Mouse (Mus musculus) kidney, adult 2 months (tissue): Measurements from ENCODE around the gene Mlip. TPM values are rescaled to one million over a fixed set of nuclear protein-coding genes. Genes with fewer than 3 reads are reported as not detected.

Source experiments
- DNase-seq: peaks from one replicate; pipeline ENCODE4 v3.0.0; 2021
- H3K27ac ChIP-seq: fragments of 200-500 bp; 2 replicates; pipeline ENCODE4 v1.5.1; 2012; ENCODE audit warnings: low read depth, low read length, control low read depth, inconsistent platforms; ENCODE audit not compliant: insufficient read depth
- H3K27me3 ChIP-seq: fragments of 200-500 bp; replicated peaks from 2 replicates; pipeline ENCODE4 v1.6.1; 2012; ENCODE audit warnings: mild to moderate bottlenecking, moderate library complexity, low read length, inconsistent platforms; ENCODE audit not compliant: control insufficient read depth, insufficient read depth
- H3K36me3 ChIP-seq: fragments of 200-500 bp; 2 replicates; pipeline ENCODE4 v1.6.1; 2012; ENCODE audit warnings: mild to moderate bottlenecking, moderate library complexity, low read length, inconsistent platforms; ENCODE audit not compliant: control insufficient read depth, insufficient read depth
- H3K4me1 ChIP-seq: fragments of 200-500 bp; 2 replicates; pipeline ENCODE4 v1.6.1; 2011; ENCODE audit warnings: low read length; ENCODE audit not compliant: control insufficient read depth, insufficient read depth
- H3K4me3 ChIP-seq: fragments of 200-500 bp; 2 replicates; pipeline ENCODE4 v1.5.1; 2011; ENCODE audit warnings: mild to moderate bottlenecking, low read depth, low read length, control low read depth; ENCODE audit not compliant: insufficient read depth
- CTCF ChIP-seq: fragments of 200-500 bp; conservative IDR thresholded peaks from 2 replicates; pipeline ENCODE4 v1.5.1; 2011; ENCODE audit warnings: low read depth, mild to moderate bottlenecking, control low read depth, low read length, moderate library complexity, mixed read lengths; ENCODE audit not compliant: insufficient read depth, insufficient read length
- POLR2A ChIP-seq: fragments of 200-500 bp; IDR thresholded peaks from one replicate; pipeline ENCODE4 v1.6.1; 2011; ENCODE audit warnings: low read depth, low read length, control low read depth
- WGBS: fragments of 180-500 bp; shearing (Covaris S2); methylation state at CpG from one replicate; pipeline ENCODE4 v1.1.7; 2018; 5-methylcytosine and 5-hydroxymethylcytosine counted together
- polyA plus RNA-seq: library from polyadenylated mRNA; depleted of rRNA; stranded (reverse); fragments of >200 nt; gene quantifications from 2 replicates; pipeline ENCODE4 v1.2.3, GENCODE M21; 2012; rRNA removed

Mlip gene
- polyA plus RNA-seq = 0.08 and 0.55 TPM in 2 replicates

- Histone ChIP-seq H3K4me3 (no peak within 1 kb of the TSS), H3K27ac (no peak within 1 kb of the TSS), H3K4me1 (no peaks in the 10 kb centered on the region), H3K27me3 (no peaks in the 10 kb centered on the region), H3K36me3 (no peaks in the 10 kb centered on the region)
- no peak for DNase-seq
- TF ChIP-seq CTCF (no peak), POLR2A (no peak)
- 70% methylated on average over 14 of the region's 14 CpGs for WGBS
Observed at GRCm38 (mm10) chr9:77352432-77353175, at the start of gene Mlip. Gene Mlip (minus strand): TSS chr9:77352969.

- no peak for TF ChIP-seq CTCF
- no peak for TF ChIP-seq POLR2A
- H3K36me3 ChIP-seq = no peaks in the 10 kb centered on the region
- DNase-seq = no peak
- no peaks in the 10 kb centered on the region for H3K27me3 ChIP-seq
- H3K4me1 ChIP-seq = peaks cover 3% of the 10 kb centered on the region; the same call in 1 of the 2 replicates
- no peak overlapping the region for H3K27ac ChIP-seq
- 93% methylated on average over 5 of the region's 5 CpGs for WGBS
- H3K4me3 ChIP-seq = no peak overlapping the region
Observed at GRCm38 (mm10) chr9:77399801-77400200, 47.0 kb upstream of the Mlip start.

GRCm38 (mm10) chr9:77398856-77399631 is 46.3 kb upstream of the Mlip start:
- no peaks in the 10 kb centered on the region for H3K36me3 ChIP-seq
- TF ChIP-seq CTCF (no peak), POLR2A (no peak)
- WGBS = 77% methylated on average over 13 of the region's 13 CpGs
- DNase-seq = no peak
- no peak overlapping the region for H3K27ac ChIP-seq
- H3K4me1 ChIP-seq = peaks cover 3% of the 10 kb centered on the region; the same call in 1 of the 2 replicates
- H3K4me3 ChIP-seq = no peak overlapping the region
- no peaks in the 10 kb centered on the region for H3K27me3 ChIP-seq

- no peaks in the 10 kb centered on the region for H3K27me3 ChIP-seq
- WGBS = 51% methylated on average over 4 of the region's 4 CpGs
- H3K4me1 ChIP-seq = no peaks in the 10 kb centered on the region
- H3K27ac ChIP-seq = no peak overlapping the region
- peak; percentile 24 for DNase-seq
- H3K36me3 ChIP-seq = no peaks in the 10 kb centered on the region
- H3K4me3 ChIP-seq = no peak overlapping the region
- TF ChIP-seq CTCF (no peak), POLR2A (no peak)
Observed at GRCm38 (mm10) chr9:77397027-77397426, 44.3 kb upstream of the Mlip start.

- no peaks in the 10 kb centered on the region for H3K4me1 ChIP-seq
- TF ChIP-seq POLR2A = no peak
- TF ChIP-seq CTCF = no peak
- H3K27me3 ChIP-seq = no peaks in the 10 kb centered on the region
- no peaks in the 10 kb centered on the region for H3K36me3 ChIP-seq
- 94% methylated on average over 10 of the region's 10 CpGs for WGBS
- no peak overlapping the region for H3K27ac ChIP-seq
- no peak overlapping the region for H3K4me3 ChIP-seq
- no peak for DNase-seq
Observed at GRCm38 (mm10) chr9:77391248-77391647, 38.5 kb upstream of the Mlip start.

GRCm38 (mm10) chr9:77388956-77389355 is 36.2 kb upstream of the Mlip start:
- TF ChIP-seq CTCF (no peak), POLR2A (no peak)
- 68% methylated on average over 8 of the region's 8 CpGs for WGBS
- no peak overlapping the region for H3K4me3 ChIP-seq
- no peaks in the 10 kb centered on the region; the same call in 1 of the 2 replicates for H3K4me1 ChIP-seq
- no peak for DNase-seq
- H3K27ac ChIP-seq = no peak overlapping the region
- no peaks in the 10 kb centered on the region for H3K36me3 ChIP-seq
- no peaks in the 10 kb centered on the region for H3K27me3 ChIP-seq

- Histone ChIP-seq H3K4me1 (no peaks in the 10 kb centered on the region; the same call in 1 of the 2 replicates), H3K27me3 (no peaks in the 10 kb centered on the region), H3K27ac (no peak overlapping the region), H3K4me3 (no peak overlapping the region), H3K36me3 (no peaks in the 10 kb centered on the region)
- DNase-seq = no peak
- 6% methylated on average over 1 of the region's 1 CpGs for WGBS
- no peak for TF ChIP-seq POLR2A
- no peak for TF ChIP-seq CTCF
Observed at GRCm38 (mm10) chr9:77386751-77387150, 34.0 kb upstream of the Mlip start.
